Comparison of ENCODE assay signal across 7 mouse cellular contexts in the genomic region with DNA sequence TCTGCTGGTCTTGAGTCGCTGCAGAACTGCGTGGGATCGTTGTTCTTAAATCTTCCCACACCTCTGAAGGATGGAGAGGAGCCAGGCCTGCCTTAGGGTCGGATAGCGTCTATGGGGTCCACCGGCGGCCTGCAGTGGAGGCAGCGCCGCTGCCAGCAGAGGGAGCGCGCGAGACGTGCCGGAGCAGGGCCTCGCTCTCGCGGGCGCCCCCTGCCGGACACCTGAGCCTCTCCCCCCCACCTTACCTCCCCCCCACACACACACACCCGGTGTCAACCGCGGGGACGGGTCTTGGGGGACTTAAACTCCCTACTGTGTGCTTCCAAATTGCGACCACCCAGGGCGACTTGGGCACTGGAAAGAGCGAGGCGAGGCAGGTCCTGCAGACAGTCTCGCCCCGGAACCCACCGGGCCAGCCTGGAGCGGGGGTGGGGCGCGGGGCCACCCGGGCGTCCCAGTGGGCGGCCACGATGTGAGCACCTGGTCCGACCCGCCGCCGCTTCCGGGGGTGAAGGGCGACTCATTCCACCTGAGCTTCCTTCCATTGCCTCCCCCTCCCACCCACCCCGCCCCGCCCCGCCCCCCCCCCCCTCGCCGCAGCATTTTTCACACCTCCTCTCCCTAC. TPM values are rescaled to one million over a fixed set of nuclear protein-coding genes. Genes with fewer than 3 reads are reported as not detected.
A peak's percentile ranks its signal among the peaks of the same experiment; 100 is the strongest.
DNase-seq lines count a peak whose midpoint lies in the region; ATAC-seq and TF ChIP-seq lines count a peak whose summit lies in the region.

No protein-coding gene starts in this region.

- H3K36me3 ChIP-seq in hindbrain, postnatal 0 days (ENCODE audit: insufficient read depth, low read length), result no peaks in the 10 kb centered on the region

- peaks cover 5% of the 10 kb centered on the region for H3K4me1 ChIP-seq in hindbrain, postnatal 0 days (ENCODE audit: insufficient read depth, low read length)

- intact Hi-C loops in left cerebral cortex, postnatal 36 days (cut with DNase I), result loop anchor here (2.0 kb wide), 1 partner anchor 131 kb away; no protein-coding TSS in a partner anchor

- peak; percentile 89 for TF ChIP-seq CTCF in hindbrain, postnatal 0 days (IDR thresholded peaks at IDR 0.05; ENCODE audit: low read depth)

- no peak overlapping the region for H3K9ac ChIP-seq in hindbrain, postnatal 0 days (replicated peaks; ENCODE audit: low read length)

- H3K27me3 ChIP-seq in hindbrain, postnatal 0 days (ENCODE audit: insufficient read depth, low read length), result peaks cover 18% of the 10 kb centered on the region

- peak; percentile 48 for ATAC-seq in common myeloid progenitor, adult 5-6 weeks (replicated peaks; ENCODE audit: low read depth, poor library complexity, severe bottlenecking)
- ATAC-seq in hindbrain, postnatal 0 days, result peak; percentile 60

- no peak overlapping the region for H3K27ac ChIP-seq in hindbrain, postnatal 0 days

- H3K4me3 ChIP-seq in hindbrain, postnatal 0 days (ENCODE audit: low read length), result no peak overlapping the region

- H3K4me2 ChIP-seq in hindbrain, postnatal 0 days (ENCODE audit: low read depth, low read length), result peak overlapping the region; percentile 51

- H3K9me3 ChIP-seq in hindbrain, postnatal 0 days (ENCODE audit: low read length), result no peaks in the 10 kb centered on the region

- DNase-seq in adipocyte (ENCODE audit: low spot score), result peak; percentile 69
- peak; percentile 95 for DNase-seq in gastrocnemius, postnatal 10 days
- DNase-seq in hindbrain, postnatal 0 days (ENCODE audit: low spot score), result peak; percentile 83
- DNase-seq in left cerebral cortex, postnatal 36 days (ENCODE audit: low spot score in 2 of 2), result peak; percentile 64 to 67
- peak; percentile 91 for DNase-seq in mesoderm, embryonic 11.5 days (ENCODE audit: low read depth, low spot score)
- DNase-seq in skeletal muscle tissue, adult 2 months (ENCODE audit: low read depth, low spot score), result peak; percentile 82

- whole genome bisulfite sequencing in hindbrain, postnatal 0 days, result 1% methylated on average over 31 of the region's 48 CpGs

RNA-seq across cellular contexts. Expression of a gene that starts 15.4 kb away (rescaled TPM):
- 4.2 and 4.9 TPM in 2 replicates for total RNA-seq in common myeloid progenitor, adult 5-6 weeks (2017)
- 10 to 100 TPM; 10.5 to 12.2 TPM for total RNA-seq in gastrocnemius, postnatal 10 days (2021)
- 22.7 and 40.1 TPM in 2 replicates for total RNA-seq in hindbrain, postnatal 0 days (2014; rRNA removed)
- 11.9 and 13.2 TPM in 2 replicates for polyA plus RNA-seq in hindbrain, postnatal 0 days (2015; fragmentation: Nextera tagmentation; extraction: Ambion mirVana)
- total RNA-seq in left cerebral cortex, postnatal 36 days (2021), result 10 to 100 TPM; 18.3 to 20.0 TPM

RNA-seq across cellular contexts. Expression of a gene that starts 57.3 kb away (rescaled TPM):
- total RNA-seq in common myeloid progenitor, adult 5-6 weeks (2017), result 248 and 261 TPM in 2 replicates
- 10 to 100 TPM; 49.9 to 61.2 TPM for total RNA-seq in gastrocnemius, postnatal 10 days (2021)
- total RNA-seq in hindbrain, postnatal 0 days (2014; rRNA removed), result 125 and 134 TPM in 2 replicates
- polyA plus RNA-seq in hindbrain, postnatal 0 days (2015; fragmentation: Nextera tagmentation; extraction: Ambion mirVana), result 95.3 and 98.1 TPM in 2 replicates
- total RNA-seq in left cerebral cortex, postnatal 36 days (2021), result 100 to 1,000 TPM; 158 to 174 TPM

RNA-seq across cellular contexts. Expression of a gene that starts 58.0 kb away (rescaled TPM):
- total RNA-seq in common myeloid progenitor, adult 5-6 weeks (2017), result 1,831 and 1,833 TPM in 2 replicates
- total RNA-seq in gastrocnemius, postnatal 10 days (2021), result 100 to 1,000 TPM; 177 to 187 TPM
- 117 and 148 TPM in 2 replicates for total RNA-seq in hindbrain, postnatal 0 days (2014; rRNA removed)
- polyA plus RNA-seq in hindbrain, postnatal 0 days (2015; fragmentation: Nextera tagmentation; extraction: Ambion mirVana), result 596 and 630 TPM in 2 replicates
- total RNA-seq in left cerebral cortex, postnatal 36 days (2021), result 100 to 1,000 TPM; 199 to 232 TPM
